Comparison of ENCODE assay signal across 8 mouse cellular contexts in the genomic region with DNA sequence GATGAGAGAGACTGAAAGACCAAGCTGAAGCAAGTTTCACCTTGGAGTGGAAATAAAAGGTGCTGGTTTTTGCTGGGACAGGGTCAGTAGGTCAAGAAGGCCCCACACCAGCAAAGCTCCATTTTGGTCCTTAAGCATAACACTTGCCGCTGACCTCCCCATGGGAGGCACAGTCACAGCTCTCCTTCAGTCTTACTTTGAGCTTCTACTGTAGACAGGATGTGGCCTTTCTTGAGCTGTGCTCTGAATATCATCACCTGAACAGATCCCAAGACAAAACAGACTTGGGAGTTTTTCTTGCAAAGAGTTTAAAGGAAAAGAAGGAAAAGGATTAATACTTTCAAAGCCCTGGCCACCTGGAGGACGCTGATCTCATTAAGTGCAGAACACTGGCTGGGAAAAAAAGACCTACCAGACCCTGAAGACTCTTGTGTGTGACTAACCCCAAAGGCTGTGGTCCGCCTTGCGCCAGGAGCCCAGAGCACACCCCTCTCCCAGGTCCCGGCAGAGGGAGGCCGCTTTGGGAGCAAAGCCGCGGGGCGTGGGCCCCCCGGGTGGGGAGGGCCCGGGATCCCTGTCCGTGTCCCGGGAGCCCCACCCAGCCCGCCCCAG. TPM values are rescaled to one million over a fixed set of nuclear protein-coding genes. Genes with fewer than 3 reads are reported as not detected.
A peak's percentile ranks its signal among the peaks of the same experiment; 100 is the strongest.
DNase-seq lines count a peak whose midpoint lies in the region; ATAC-seq and TF ChIP-seq lines count a peak whose summit lies in the region.

No protein-coding gene starts in this region.

- TF ChIP-seq POLR2A in myocyte (IDR thresholded peaks at IDR 0.05; ENCODE audit: insufficient read length, low read depth) = no peak

- H3K27ac ChIP-seq in left cerebral cortex, adult 2 months = no peak overlapping the region
- no peak overlapping the region for H3K27ac ChIP-seq in hindbrain, embryonic 14.5 days

- H3K4me3 ChIP-seq in left cerebral cortex, adult 2 months = peak overlapping the region; percentile 69
- H3K4me3 ChIP-seq in hindbrain, embryonic 14.5 days (replicated peaks; ENCODE audit: low read length) = peak overlapping the region; percentile 64
- H3K4me3 ChIP-seq in myocyte = peak overlapping the region; percentile 18

- intact Hi-C loops in left cerebral cortex, adult 2 months (cut with DNase I) = no loop called here

- no peak for DNase-seq in left cerebral cortex, adult 2 months (ENCODE audit: extremely low spot score in 1 of 2, low spot score in 2 of 2)
- no peak for DNase-seq in left cerebral cortex, adult 9 months (ENCODE audit: low spot score in 2 of 2)
- no peak for DNase-seq in hindbrain, embryonic 14.5 days (ENCODE audit: low spot score)
- no peak for DNase-seq in layer of hippocampus, adult 18-20 months (ENCODE audit: low spot score in 2 of 2)
- DNase-seq in left cerebral cortex, adult 8-10 months (ENCODE audit: low spot score in 2 of 2) = no peak
- no peak for DNase-seq in urinary bladder, postnatal 25 days (ENCODE audit: low spot score)

- H3K27me3 ChIP-seq in hindbrain, embryonic 14.5 days (ENCODE audit: control insufficient read depth, insufficient read depth, low read length) = no peaks in the 10 kb centered on the region
- no peaks in the 10 kb centered on the region for H3K27me3 ChIP-seq in myocyte (ENCODE audit: control insufficient read depth, insufficient read depth, insufficient read length)

- H3K9ac ChIP-seq in hindbrain, embryonic 14.5 days = peak overlapping the region; percentile 65

- H3ac ChIP-seq in myocyte (ENCODE audit: control insufficient read depth, insufficient read length) = peak overlapping the region; percentile 56

- H3K79me2 ChIP-seq in myocyte (ENCODE audit: control insufficient read depth, insufficient read depth) = no peaks in the 10 kb centered on the region

- TF ChIP-seq CTCF in left cerebral cortex, adult 2 months (IDR thresholded peaks at IDR 0.05) = no peak

- no peaks in the 10 kb centered on the region for H3K9me3 ChIP-seq in hindbrain, embryonic 14.5 days (ENCODE audit: control insufficient read depth, low read length)

- H3K4me1 ChIP-seq in hindbrain, embryonic 14.5 days (replicated peaks; ENCODE audit: control insufficient read depth, insufficient read depth, low read length) = peaks cover 7% of the 10 kb centered on the region; the same call in 1 of the 2 replicates

- peak overlapping the region; percentile 95 for H3K4me2 ChIP-seq in hindbrain, embryonic 14.5 days (replicated peaks)
- H3K4me2 ChIP-seq in myocyte (ENCODE audit: low read depth) = peak overlapping the region; percentile 46

- H3K36me3 ChIP-seq in hindbrain, embryonic 14.5 days (replicated peaks; ENCODE audit: control insufficient read depth, insufficient read depth) = no peaks in the 10 kb centered on the region
- no peaks in the 10 kb centered on the region for H3K36me3 ChIP-seq in myocyte (ENCODE audit: control insufficient read depth, insufficient read depth)

- peak; percentile 74 for ATAC-seq in activated CD4-positive, CD25-positive, alpha-beta regulatory T cell, adult 4 months
- ATAC-seq in hindbrain, embryonic 14.5 days (ENCODE audit: low FRiP score) = peak; percentile 9; the same call in 1 of the 2 replicates

- 2% methylated on average over 13 of the region's 14 CpGs for WGBS in hindbrain, embryonic 14.5 days

TF ChIP-seq in myocyte, 11 proteins besides CTCF, POLR2A, EP300 and RAD21:
- TF ChIP-seq TCF12 (IDR thresholded peaks at IDR 0.05; ENCODE audit: insufficient read depth, poor library complexity, severe bottlenecking) (no peak), MAX (IDR thresholded peaks at IDR 0.05; ENCODE audit: low read depth) (no peak), MYOD1 (IDR thresholded peaks at IDR 0.05; ENCODE audit: control insufficient read depth in 1 of 3, insufficient read length in 2 of 3, low read depth in 2 of 3) (no peak), POLR2AphosphoS2 (IDR thresholded peaks at IDR 0.05; ENCODE audit: insufficient read length, low read depth) (no peak), REST (IDR thresholded peaks at IDR 0.05; ENCODE audit: insufficient read depth, insufficient read length) (no peak), CEBPB (IDR thresholded peaks at IDR 0.05; ENCODE audit: insufficient read depth, poor library complexity, severe bottlenecking) (no peak), USF1 (IDR thresholded peaks at IDR 0.05; ENCODE audit: low read depth) (no peak), MYOG (IDR thresholded peaks at IDR 0.05; ENCODE audit: control insufficient read depth in 1 of 3, insufficient read depth in 1 of 3, insufficient read length in 2 of 3, low read depth in 2 of 3) (no peak), SRF (IDR thresholded peaks at IDR 0.05; ENCODE audit: control insufficient read depth, insufficient read length, low read depth) (no peak), E2F4 (IDR thresholded peaks at IDR 0.05; ENCODE audit: insufficient read depth) (no peak), TCF3 (IDR thresholded peaks at IDR 0.05; ENCODE audit: insufficient read length, low read depth) (no peak)

RNA-seq across cellular contexts. Expression of a gene that starts 0.9 kb away (rescaled TPM):
- 1 to 10 TPM; 8.5 to 9.7 TPM for total RNA-seq in left cerebral cortex, adult 2 months (2021)
- 10 to 100 TPM; 13.7 to 15.9 TPM for polyA plus RNA-seq in activated CD4-positive, CD25-positive, alpha-beta regulatory T cell, adult 4 months (2017; shearing (Covaris generic))
- 9.0 and 9.5 TPM in 2 replicates for polyA plus RNA-seq in hindbrain, embryonic 14.5 days (2014; fragmentation: Nextera tagmentation; extraction: Ambion mirVana)
- polyA plus RNA-seq in myocyte (2012; fragmentation: generic; extraction: Trizol) = 7.5 TPM
- total RNA-seq in layer of hippocampus, adult 18-20 months (2021) = 1 to 10 TPM; 9.0 to 9.2 TPM
- 1 to 10 TPM; 7.5 to 9.7 (median 8.9) TPM for total RNA-seq in left cerebral cortex, adult 8-10 months (2022)

RNA-seq across cellular contexts. Expression of a gene that starts 26.9 kb away (rescaled TPM):
- 1 to 10 TPM; 2.7 to 3.9 TPM for total RNA-seq in left cerebral cortex, adult 2 months (2021)
- under 1 TPM in 1 of 2 experiments, not detected in 1; 0.37 TPM for polyA plus RNA-seq in activated CD4-positive, CD25-positive, alpha-beta regulatory T cell, adult 4 months (2017; shearing (Covaris generic))
- polyA plus RNA-seq in hindbrain, embryonic 14.5 days (2014; fragmentation: Nextera tagmentation; extraction: Ambion mirVana) = 3.9 and 5.5 TPM in 2 replicates
- 0.06 TPM for polyA plus RNA-seq in myocyte (2012; fragmentation: generic; extraction: Trizol)
- total RNA-seq in layer of hippocampus, adult 18-20 months (2021) = 1 to 10 TPM; 2.1 to 3.8 TPM
- total RNA-seq in left cerebral cortex, adult 8-10 months (2022) = 1 to 10 TPM; 1.8 to 5.9 (median 3.2) TPM

Comparison
In these comparisons a context has a peak if more than half of its experiments do, and no peak if none do; other contexts are left out.
1. H3K4me3 ChIP-seq: peak in every context shown above with its lines; median percentile 69 in left cerebral cortex, adult 2 months; 64 in hindbrain, embryonic 14.5 days; 18 in myocyte.